Mouse (Mus musculus) liver, embryonic 16.5 days (tissue): ENCODE results near the gene Apobec1. TPM values are rescaled to one million over a fixed set of nuclear protein-coding genes. Genes with fewer than 3 reads are reported as not detected.
"Not testable (repeated sequence)": the region's sequence is repeated elsewhere in the genome, so short reads cannot be mapped to it uniquely, and the experiment has no call there.

Experiments used
- ATAC-seq: fragments of 200-750 bp; cut with Nextera tagmentation; 2 replicates; pipeline ENCODE4 v1.8.0; 2017; ENCODE audit warnings: low read depth, mild to moderate bottlenecking, moderate number of reproducible peaks, moderate library complexity
- H3K27ac ChIP-seq: fragments of 300-500 bp; sonication (generic); 2 replicates; pipeline ENCODE4 v1.5.1; 2014; ENCODE audit warnings: mild to moderate bottlenecking, low read length
- H3K27me3 ChIP-seq: fragments of 300-500 bp; sonication (generic); 2 replicates; pipeline ENCODE4 v1.6.1; 2014; ENCODE audit warnings: low read depth, low read length, mixed read lengths; ENCODE audit not compliant: control insufficient read depth, insufficient read depth
- H3K36me3 ChIP-seq: fragments of 300-500 bp; sonication (generic); 2 replicates; pipeline ENCODE4 v1.6.1; 2014; ENCODE audit warnings: mild to moderate bottlenecking; ENCODE audit not compliant: control insufficient read depth, insufficient read depth
- H3K4me1 ChIP-seq: fragments of 300-500 bp; sonication (generic); 2 replicates; pipeline ENCODE4 v1.6.1; 2014; ENCODE audit warnings: low read depth, low read length, mixed read lengths; ENCODE audit not compliant: control insufficient read depth
- H3K4me2 ChIP-seq: fragments of 300-500 bp; sonication (generic); 2 replicates; pipeline ENCODE4 v1.6.1; 2014; ENCODE audit warnings: low read depth, low read length, mixed read lengths
- H3K4me3 ChIP-seq: fragments of 300-500 bp; sonication (generic); 2 replicates; pipeline ENCODE4 v1.5.1; 2014; ENCODE audit warnings: low read depth, mild to moderate bottlenecking, low read length
- H3K9ac ChIP-seq: fragments of 300-500 bp; sonication (generic); 2 replicates; pipeline ENCODE4 v1.6.1; 2014; ENCODE audit warnings: low read depth, low read length
- H3K9me3 ChIP-seq: fragments of 300-500 bp; sonication (generic); replicated peaks from 2 replicates; pipeline ENCODE4 v1.6.1; 2016; ENCODE audit warnings: low read length; ENCODE audit not compliant: control insufficient read depth
- WGBS: fragments of 180-500 bp; shearing (Covaris S2); extraction: QIAGEN DNeasy Blood & Tissue Kit; methylation state at CpG from one replicate; pipeline ENCODE4 v1.1.7; 2014; ENCODE audit not compliant: insufficient replicate concordance; 5-methylcytosine and 5-hydroxymethylcytosine counted together
- polyA plus RNA-seq: library from polyadenylated mRNA; unstranded; fragments of >200 nt; fragmentation: Nextera tagmentation; extraction: Ambion mirVana; gene quantifications from 2 replicates; pipeline ENCODE4 v1.2.1, GENCODE M21; 2015

The Apobec1 gene
- 5.7 and 6.2 TPM in 2 replicates for polyA plus RNA-seq

- no peaks in the 10 kb centered on the region for H3K27me3 ChIP-seq
- H3K4me1 ChIP-seq: no peaks in the 10 kb centered on the region
- peak within 1 kb of the TSS; percentile 52 for H3K4me2 ChIP-seq
- H3K27ac ChIP-seq: peak within 1 kb of the TSS; percentile 78
- ATAC-seq: peak; percentile 87
- H3K9me3 ChIP-seq: no peaks in the 10 kb centered on the region
- 1% methylated on average over 22 of the region's 22 CpGs for WGBS
- H3K36me3 ChIP-seq: no peaks in the 10 kb centered on the region
- peak within 1 kb of the TSS; percentile 71 for H3K4me3 ChIP-seq
- peak within 1 kb of the TSS; percentile 69 for H3K9ac ChIP-seq
Observed at GRCm38 (mm10) chr6:122602242-122602991, at the start of gene Apobec1. Gene Apobec1 (minus strand): TSS chr6:122602444.

GRCm38 (mm10) chr6:122650398-122650980, 48.2 kb upstream of the Apobec1 start:
- Histone ChIP-seq H3K4me2 (no peak overlapping the region), H3K4me3 (no peak overlapping the region), H3K36me3 (no peaks in the 10 kb centered on the region), H3K9ac (no peak overlapping the region), H3K4me1 (no peaks in the 10 kb centered on the region; the same call in 1 of the 2 replicates), H3K27ac (no peak overlapping the region), H3K9me3 (no peaks in the 10 kb centered on the region), H3K27me3 (no peaks in the 10 kb centered on the region)
- no peak for ATAC-seq
- 64% methylated on average over 5 of the region's 5 CpGs for WGBS

GRCm38 (mm10) chr6:122649903-122650302, 47.7 kb upstream of the Apobec1 start:
- Histone ChIP-seq H3K9ac (no peak overlapping the region), H3K9me3 (no peaks in the 10 kb centered on the region), H3K27me3 (no peaks in the 10 kb centered on the region), H3K4me3 (no peak overlapping the region), H3K4me1 (no peaks in the 10 kb centered on the region; the same call in 1 of the 2 replicates), H3K4me2 (no peak overlapping the region), H3K36me3 (no peaks in the 10 kb centered on the region), H3K27ac (no peak overlapping the region)
- no peak for ATAC-seq
- WGBS: 63% methylated on average over 3 of the region's 3 CpGs

GRCm38 (mm10) chr6:122644196-122644595, 42.0 kb upstream of the Apobec1 start:
- H3K4me1 ChIP-seq, H3K27ac ChIP-seq, H3K9ac ChIP-seq, H3K4me2 ChIP-seq, H3K4me3 ChIP-seq, ATAC-seq, H3K36me3 ChIP-seq, H3K27me3 ChIP-seq, H3K9me3 ChIP-seq: not testable (repeated sequence)
- WGBS: 76% methylated on average over 21 of the region's 21 CpGs

GRCm38 (mm10) chr6:122637566-122637965, 35.3 kb upstream of the Apobec1 start:
- not testable (repeated sequence) for H3K4me1 ChIP-seq, H3K9me3 ChIP-seq, H3K36me3 ChIP-seq, ATAC-seq, H3K27ac ChIP-seq, H3K4me2 ChIP-seq, H3K9ac ChIP-seq, H3K27me3 ChIP-seq, H3K4me3 ChIP-seq
- 61% methylated on average over 4 of the region's 4 CpGs for WGBS

- Histone ChIP-seq H3K4me2 (no peak overlapping the region), H3K9me3 (no peaks in the 10 kb centered on the region), H3K4me3 (no peak overlapping the region), H3K4me1 (no peaks in the 10 kb centered on the region), H3K36me3 (no peaks in the 10 kb centered on the region), H3K27ac (no peak overlapping the region), H3K27me3 (no peaks in the 10 kb centered on the region), H3K9ac (no peak overlapping the region)
- 75% methylated on average over 3 of the region's 3 CpGs for WGBS
- no peak for ATAC-seq
Observed at GRCm38 (mm10) chr6:122636666-122637065, 34.4 kb upstream of the Apobec1 start.

GRCm38 (mm10) chr6:122635315-122635714, 33.1 kb upstream of the Apobec1 start:
- Histone ChIP-seq H3K27me3 (no peaks in the 10 kb centered on the region), H3K9me3 (no peaks in the 10 kb centered on the region), H3K4me1 (no peaks in the 10 kb centered on the region), H3K9ac (no peak overlapping the region), H3K36me3 (no peaks in the 10 kb centered on the region), H3K27ac (no peak overlapping the region), H3K4me3 (no peak overlapping the region), H3K4me2 (no peak overlapping the region)
- ATAC-seq: peak; percentile 50; the same call in 1 of the 2 replicates
- WGBS: 50% methylated on average over 7 of the region's 7 CpGs

- H3K36me3 ChIP-seq: no peaks in the 10 kb centered on the region
- no peak overlapping the region for H3K4me2 ChIP-seq
- H3K27me3 ChIP-seq: no peaks in the 10 kb centered on the region
- no peaks in the 10 kb centered on the region for H3K9me3 ChIP-seq
- no peak for ATAC-seq
- H3K4me3 ChIP-seq: no peak overlapping the region
- WGBS: 20% methylated on average over 9 of the region's 9 CpGs
- no peak overlapping the region for H3K9ac ChIP-seq
- H3K27ac ChIP-seq: no peak overlapping the region
- no peaks in the 10 kb centered on the region for H3K4me1 ChIP-seq
Observed at GRCm38 (mm10) chr6:122633411-122633810, 31.2 kb upstream of the Apobec1 start.

GRCm38 (mm10) chr6:122627469-122628108, 25.3 kb upstream of the Apobec1 start:
- Histone ChIP-seq H3K27me3 (no peaks in the 10 kb centered on the region), H3K4me2 (peak overlapping the region; percentile 52), H3K27ac (no peak overlapping the region), H3K9ac (no peak overlapping the region), H3K4me1 (no peaks in the 10 kb centered on the region), H3K9me3 (no peaks in the 10 kb centered on the region), H3K4me3 (peak overlapping the region; percentile 34), H3K36me3 (no peaks in the 10 kb centered on the region)
- ATAC-seq: no peak
- WGBS: 16% methylated on average over 20 of the region's 20 CpGs
